In genomic region chr6:57570170-57570974, GRCm38 (mm10) we compare ENCODE assay signal across 8 mouse cellular contexts. TPM values are rescaled to one million over a fixed set of nuclear protein-coding genes. Genes with fewer than 3 reads are reported as not detected.
DNase-seq lines count a peak whose midpoint lies in the region; ATAC-seq and TF ChIP-seq lines count a peak whose summit lies in the region.

No protein-coding gene starts in this region.

- H3K36me3 ChIP-seq in forebrain, embryonic 15.5 days = no peaks in the 10 kb centered on the region
- H3K36me3 ChIP-seq in kidney, embryonic 16.5 days (ENCODE audit: insufficient read depth, low read length) = no peaks in the 10 kb centered on the region
- no peaks in the 10 kb centered on the region for H3K36me3 ChIP-seq in liver, postnatal 0 days (replicated peaks; ENCODE audit: insufficient read depth, low read length)

- no peak overlapping the region for H3K4me2 ChIP-seq in forebrain, embryonic 15.5 days (replicated peaks)
- H3K4me2 ChIP-seq in kidney, embryonic 16.5 days (replicated peaks; ENCODE audit: low read depth, low read length) = no peak overlapping the region
- H3K4me2 ChIP-seq in liver, postnatal 0 days (ENCODE audit: low read depth, low read length) = no peak overlapping the region

- no peaks in the 10 kb centered on the region for H3K27me3 ChIP-seq in forebrain, embryonic 15.5 days
- no peaks in the 10 kb centered on the region for H3K27me3 ChIP-seq in kidney, embryonic 16.5 days (ENCODE audit: insufficient read depth, low read length)
- no peaks in the 10 kb centered on the region for H3K27me3 ChIP-seq in liver, postnatal 0 days (ENCODE audit: insufficient read depth, low read length)

- no peak overlapping the region for H3K4me3 ChIP-seq in forebrain, embryonic 15.5 days
- no peak overlapping the region for H3K4me3 ChIP-seq in kidney, embryonic 16.5 days (ENCODE audit: low read length)
- H3K4me3 ChIP-seq in liver, postnatal 0 days (ENCODE audit: low read depth, low read length) = no peak overlapping the region

- ATAC-seq in cerebellum, adult (ENCODE audit: insufficient number of reproducible peaks, low FRiP score, low TSS enrichment) = peak; percentile 61
- ATAC-seq in forebrain, embryonic 15.5 days (replicated peaks) = peak; percentile 87
- peak; percentile 69; the same call in 1 of the 2 replicates for ATAC-seq in kidney, embryonic 16.5 days (ENCODE audit: low FRiP score, low TSS enrichment)
- ATAC-seq in liver, postnatal 0 days = peak; percentile 61
- peak; percentile 80 for ATAC-seq in neutrophil, adult 5-6 weeks (ENCODE audit: extremely low read depth, insufficient number of reproducible peaks, low FRiP score, poor library complexity, severe bottlenecking)

- TF ChIP-seq CTCF in liver, postnatal 0 days (IDR thresholded peaks at IDR 0.05; ENCODE audit: low read depth) = peak; percentile 81

- DNase-seq in cerebellum, adult 11-12 months = no peak
- DNase-seq in CD4-positive helper T cell, adult 2 months (ENCODE audit: low read depth, low spot score) = peak; percentile 63
- DNase-seq in cerebellum, adult 11 months = peak; percentile 22
- DNase-seq in liver, postnatal 0 days = peak; percentile 27

- TF ChIP-seq EP300 in liver, postnatal 0 days (IDR thresholded peaks at IDR 0.05; ENCODE audit: low read depth) = no peak

- H3K9ac ChIP-seq in forebrain, embryonic 15.5 days (replicated peaks) = no peak overlapping the region
- H3K9ac ChIP-seq in kidney, embryonic 16.5 days (replicated peaks; ENCODE audit: low read length) = no peak overlapping the region
- no peak overlapping the region for H3K9ac ChIP-seq in liver, postnatal 0 days (replicated peaks)

- no peaks in the 10 kb centered on the region for H3K9me3 ChIP-seq in forebrain, embryonic 15.5 days
- no peaks in the 10 kb centered on the region for H3K9me3 ChIP-seq in kidney, embryonic 16.5 days (ENCODE audit: low read length)
- H3K9me3 ChIP-seq in liver, postnatal 0 days (ENCODE audit: low read length) = no peaks in the 10 kb centered on the region

- H3K27ac ChIP-seq in forebrain, embryonic 15.5 days (replicated peaks) = no peak overlapping the region
- H3K27ac ChIP-seq in kidney, embryonic 16.5 days (ENCODE audit: low read length) = no peak overlapping the region
- H3K27ac ChIP-seq in liver, postnatal 0 days (ENCODE audit: low read depth) = no peak overlapping the region

- H3K4me1 ChIP-seq in forebrain, embryonic 15.5 days = no peaks in the 10 kb centered on the region
- no peaks in the 10 kb centered on the region for H3K4me1 ChIP-seq in kidney, embryonic 16.5 days (ENCODE audit: insufficient read depth, low read length)
- H3K4me1 ChIP-seq in liver, postnatal 0 days (ENCODE audit: insufficient read depth) = no peaks in the 10 kb centered on the region

- WGBS in forebrain, embryonic 15.5 days = 14% methylated on average over 6 of the region's 6 CpGs
- WGBS in kidney, embryonic 16.5 days = 13% methylated on average over 6 of the region's 6 CpGs
- WGBS in liver, postnatal 0 days (ENCODE audit: insufficient replicate concordance) = 8% methylated on average over 6 of the region's 6 CpGs

RNA-seq across cellular contexts. Expression of gene Herc6, which starts 10.4 kb away (rescaled TPM):
- 1.6 and 2.4 TPM in 2 replicates for polyA plus RNA-seq in forebrain, embryonic 15.5 days (2015; fragmentation: Nextera tagmentation; extraction: Ambion mirVana)
- 3.5 and 4.3 TPM in 2 replicates for polyA plus RNA-seq in kidney, embryonic 16.5 days (2015; fragmentation: Nextera tagmentation; extraction: Ambion mirVana)
- polyA plus RNA-seq in liver, postnatal 0 days (2015; fragmentation: Nextera tagmentation; extraction: Ambion mirVana) = 5.0 and 5.5 TPM in 2 replicates
- 38.3 and 43.8 TPM in 2 replicates for total RNA-seq in neutrophil, adult 5-6 weeks (2017)

RNA-seq across cellular contexts. Expression of gene Ppm1k, which starts 35.1 kb away (rescaled TPM):
- 7.0 and 7.8 TPM in 2 replicates for polyA plus RNA-seq in forebrain, embryonic 15.5 days (2015; fragmentation: Nextera tagmentation; extraction: Ambion mirVana)
- polyA plus RNA-seq in kidney, embryonic 16.5 days (2015; fragmentation: Nextera tagmentation; extraction: Ambion mirVana) = 3.8 and 5.4 TPM in 2 replicates
- 14.9 and 15.6 TPM in 2 replicates for polyA plus RNA-seq in liver, postnatal 0 days (2015; fragmentation: Nextera tagmentation; extraction: Ambion mirVana)
- total RNA-seq in neutrophil, adult 5-6 weeks (2017) = 44.7 and 94.0 TPM in 2 replicates
